Mouse (Mus musculus) layer of hippocampus, adult 18-20 months (tissue): ENCODE measurements around the gene Iffo2. TPM values are rescaled to one million over a fixed set of nuclear protein-coding genes. Genes with fewer than 3 reads are reported as not detected.
A peak's percentile ranks its signal among the peaks of the same experiment; 100 is the strongest.

Experiments
- DNase-seq, 2 experiments: peaks; one replicate each; pipeline ENCODE4 v3.0.0; 2022; ENCODE audit warnings: low spot score in 2 of 2
- total RNA-seq, 2 experiments: library from RNA; stranded (reverse); gene quantifications; 2 replicates each; pipeline ENCODE4 v1.2.3; 2021

Gene Iffo2
- total RNA-seq, 2 experiments from 2014 or later = 18.6 to 19.2 TPM

GRCm38 (mm10) chr4:139602357-139603244, 72.3 kb downstream of the Iffo2 start, which contains the start of gene Gm21969:
TSS of gene Gm21969 (plus strand) at chr4:139603186.
- peak in 1 of 2 experiments; percentile 72 for DNase-seq

GRCm38 (mm10) chr4:139605216-139605615, 74.9 kb downstream of the Iffo2 start:
- DNase-seq = no peak

- no peak for DNase-seq
These were observed 76.4 kb downstream of the Iffo2 start for GRCm38 (mm10) chr4:139606732-139607131.

- no peak for DNase-seq
These were observed 78.6 kb downstream of the Iffo2 start for GRCm38 (mm10) chr4:139608975-139609374.

GRCm38 (mm10) chr4:139610954-139611353, 80.6 kb downstream of the Iffo2 start:
- no peak for DNase-seq

GRCm38 (mm10) chr4:139611542-139611953, 81.2 kb downstream of the Iffo2 start:
- peak; percentile 60 to 86 for DNase-seq

GRCm38 (mm10) chr4:139614524-139615260, 84.3 kb downstream of the Iffo2 start:
- no peak for DNase-seq

GRCm38 (mm10) chr4:139616276-139617000, 86.1 kb downstream of the Iffo2 start:
- no peak for DNase-seq

- no peak for DNase-seq
These were observed 86.6 kb downstream of the Iffo2 start for GRCm38 (mm10) chr4:139617001-139617364.

- no peak for DNase-seq
These were observed 89.4 kb downstream of the Iffo2 start for GRCm38 (mm10) chr4:139619765-139620164.

- peak; percentile 92 to 96 for DNase-seq
These were observed 92.3 kb downstream of the Iffo2 start, which contains the start of gene Aldh4a1 for GRCm38 (mm10) chr4:139622373-139623282. TSS of gene Aldh4a1 (plus strand) at chr4:139622866.

GRCm38 (mm10) chr4:139623434-139624115, 93.2 kb downstream of the Iffo2 start:
- DNase-seq = no peak

- no peak for DNase-seq
These were observed 93.8 kb downstream of the Iffo2 start for GRCm38 (mm10) chr4:139624116-139624489.

GRCm38 (mm10) chr4:139624706-139625105, 94.4 kb downstream of the Iffo2 start:
- DNase-seq = peak; percentile 31 to 61

- no peak for DNase-seq
These were observed 97.0 kb downstream of the Iffo2 start for GRCm38 (mm10) chr4:139627361-139627760.

- DNase-seq = no peak
These were observed 99.8 kb downstream of the Iffo2 start for GRCm38 (mm10) chr4:139630171-139630570.

- no peak for DNase-seq
These were observed 100.8 kb downstream of the Iffo2 start for GRCm38 (mm10) chr4:139631141-139631540.

GRCm38 (mm10) chr4:139631569-139632253, 101.4 kb downstream of the Iffo2 start:
- DNase-seq = no peak

- DNase-seq = no peak
These were observed 101.9 kb downstream of the Iffo2 start for GRCm38 (mm10) chr4:139632254-139632580.
